Mouse (Mus musculus) hindbrain, embryonic 12.5 days (tissue): ENCODE data around the gene Gpr3. TPM values are rescaled to one million over a fixed set of nuclear protein-coding genes. Genes with fewer than 3 reads are reported as not detected.

Experiments used
- ATAC-seq: fragments of 200-750 bp; cut with Nextera tagmentation; 2 replicates; pipeline ENCODE4 v1.8.0; 2017; ENCODE audit warnings: moderate TSS enrichment; ENCODE audit not compliant: low FRiP score
- H3K27ac ChIP-seq: fragments of 300-500 bp; sonication (generic); 2 replicates; pipeline ENCODE4 v1.5.1; 2016; ENCODE audit warnings: mild to moderate bottlenecking
- H3K27me3 ChIP-seq: fragments of 300-500 bp; sonication (generic); 2 replicates; pipeline ENCODE4 v1.6.1; 2016; ENCODE audit warnings: mild to moderate bottlenecking
- H3K36me3 ChIP-seq: fragments of 300-500 bp; sonication (generic); 2 replicates; pipeline ENCODE4 v1.6.1; 2016; ENCODE audit warnings: mild to moderate bottlenecking
- H3K4me1 ChIP-seq: fragments of 300-500 bp; sonication (generic); 2 replicates; pipeline ENCODE4 v1.6.1; 2016
- H3K4me2 ChIP-seq: fragments of 300-500 bp; sonication (generic); replicated peaks from 2 replicates; pipeline ENCODE4 v1.6.1; 2016; ENCODE audit warnings: mild to moderate bottlenecking
- H3K4me3 ChIP-seq: fragments of 300-500 bp; sonication (generic); 2 replicates; pipeline ENCODE4 v1.5.1; 2016; ENCODE audit warnings: mild to moderate bottlenecking
- H3K9ac ChIP-seq: fragments of 300-500 bp; sonication (generic); 2 replicates; pipeline ENCODE4 v1.6.1; 2016; ENCODE audit warnings: mild to moderate bottlenecking, moderate library complexity
- H3K9me3 ChIP-seq: fragments of 300-500 bp; sonication (generic); replicated peaks from 2 replicates; pipeline ENCODE4 v1.6.1; 2016; ENCODE audit warnings: mild to moderate bottlenecking
- WGBS: fragments of 180-500 bp; shearing (Covaris S2); methylation state at CpG from one replicate; pipeline ENCODE4 v1.1.7; 2016; 5-methylcytosine and 5-hydroxymethylcytosine counted together
- polyA plus RNA-seq: library from polyadenylated mRNA; unstranded; fragments of >200 nt; fragmentation: Nextera tagmentation; extraction: Ambion mirVana; gene quantifications from 2 replicates; pipeline ENCODE4 v1.2.1, GENCODE M21; 2016

Gene Gpr3
- polyA plus RNA-seq, 1 experiment from 2014 or later = 0.08 TPM

DNA sequence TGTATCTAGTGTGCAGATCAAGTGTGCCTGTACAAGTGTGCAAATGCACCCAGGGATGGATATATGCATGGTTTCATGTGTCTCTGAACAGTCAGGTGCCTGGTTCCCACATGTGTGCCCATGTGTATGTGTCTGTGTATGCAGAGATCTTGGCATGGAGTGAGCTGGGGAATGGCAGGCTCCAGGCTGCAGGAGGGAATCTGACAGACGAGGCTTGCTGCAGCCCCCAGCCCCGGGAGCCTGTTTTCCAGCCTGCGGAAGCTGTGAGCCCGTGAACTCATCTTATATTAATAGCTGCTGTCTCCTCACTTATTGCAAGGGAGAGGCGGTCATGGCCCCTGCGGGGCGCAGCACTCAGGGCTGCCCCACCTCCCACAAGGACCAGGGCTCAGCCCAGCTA is 8.0 kb downstream of the Gpr3 start:
- Histone ChIP-seq H3K27ac (peak overlapping the region; percentile 49; the same call in 1 of the 2 replicates), H3K4me1 (peaks cover 39% of the 10 kb centered on the region), H3K4me2 (no peak overlapping the region), H3K9ac (no peak overlapping the region), H3K9me3 (no peaks in the 10 kb centered on the region), H3K36me3 (no peaks in the 10 kb centered on the region), H3K4me3 (no peak overlapping the region), H3K27me3 (peaks cover 11% of the 10 kb centered on the region; the same call in 1 of the 2 replicates)
- ATAC-seq = no peak
- 49% methylated on average over 7 of the region's 7 CpGs for WGBS

DNA sequence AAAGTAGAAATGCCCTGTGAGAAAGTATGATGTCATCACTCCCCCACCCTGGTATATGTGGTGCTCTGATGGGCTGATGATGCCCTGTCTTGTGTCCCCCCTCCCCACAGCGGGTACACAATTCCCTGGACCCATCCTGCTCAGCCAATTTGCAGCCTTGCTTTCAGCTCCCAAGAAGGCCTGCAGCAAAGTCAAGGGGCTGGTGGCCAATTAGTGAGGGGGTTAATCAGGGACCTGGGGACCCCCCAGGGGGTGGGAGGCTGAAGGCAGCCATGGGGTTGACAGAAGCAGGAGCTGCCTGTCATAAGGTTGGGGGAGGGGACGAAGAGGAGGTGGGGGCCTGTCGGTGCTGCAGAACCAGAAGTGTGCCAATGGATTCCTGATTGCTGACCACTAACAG is 8.7 kb downstream of the Gpr3 start:
- ATAC-seq = no peak
- no peak overlapping the region for H3K4me2 ChIP-seq
- no peak overlapping the region for H3K9ac ChIP-seq
- no peaks in the 10 kb centered on the region for H3K36me3 ChIP-seq
- peaks cover 42% of the 10 kb centered on the region for H3K4me1 ChIP-seq
- no peaks in the 10 kb centered on the region for H3K9me3 ChIP-seq
- WGBS = 68% methylated on average over 3 of the region's 3 CpGs
- 0 out of 2 replicates have a peak overlapping the region, but pooled peaks have one; percentile 12 for H3K27ac ChIP-seq
- no peak overlapping the region for H3K4me3 ChIP-seq
- peaks cover 7% of the 10 kb centered on the region; the same call in 1 of the 2 replicates for H3K27me3 ChIP-seq

DNA sequence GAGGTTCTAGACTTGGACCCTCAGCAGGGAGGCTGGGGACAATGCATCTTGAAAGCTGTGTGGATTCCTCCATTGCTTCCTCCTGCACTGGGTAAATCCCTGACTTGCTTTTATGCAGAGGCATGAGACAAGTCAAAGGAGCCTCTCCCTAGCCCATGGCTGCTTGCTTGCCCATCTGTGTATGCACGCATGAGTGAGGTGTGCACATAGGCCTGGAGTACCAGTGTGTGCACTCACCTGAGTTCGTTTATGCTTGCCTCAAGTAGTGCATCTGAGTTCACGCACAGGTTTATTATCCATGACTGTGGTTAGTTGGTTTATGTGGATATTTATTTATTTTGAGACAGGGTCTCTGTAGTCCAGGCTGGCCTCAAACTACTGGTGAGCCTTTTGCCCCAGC is 10.1 kb downstream of the Gpr3 start:
- 0 out of 2 replicates have a peak, but pooled peaks cover 3% of the 10 kb centered on the region for H3K27me3 ChIP-seq
- WGBS = 92% methylated on average over 3 of the region's 3 CpGs
- H3K9ac ChIP-seq = no peak overlapping the region
- ATAC-seq = no peak
- no peaks in the 10 kb centered on the region for H3K9me3 ChIP-seq
- H3K4me2 ChIP-seq = no peak overlapping the region
- H3K27ac ChIP-seq = no peak overlapping the region
- no peaks in the 10 kb centered on the region for H3K36me3 ChIP-seq
- H3K4me3 ChIP-seq = no peak overlapping the region
- peaks cover 56% of the 10 kb centered on the region for H3K4me1 ChIP-seq

DNA sequence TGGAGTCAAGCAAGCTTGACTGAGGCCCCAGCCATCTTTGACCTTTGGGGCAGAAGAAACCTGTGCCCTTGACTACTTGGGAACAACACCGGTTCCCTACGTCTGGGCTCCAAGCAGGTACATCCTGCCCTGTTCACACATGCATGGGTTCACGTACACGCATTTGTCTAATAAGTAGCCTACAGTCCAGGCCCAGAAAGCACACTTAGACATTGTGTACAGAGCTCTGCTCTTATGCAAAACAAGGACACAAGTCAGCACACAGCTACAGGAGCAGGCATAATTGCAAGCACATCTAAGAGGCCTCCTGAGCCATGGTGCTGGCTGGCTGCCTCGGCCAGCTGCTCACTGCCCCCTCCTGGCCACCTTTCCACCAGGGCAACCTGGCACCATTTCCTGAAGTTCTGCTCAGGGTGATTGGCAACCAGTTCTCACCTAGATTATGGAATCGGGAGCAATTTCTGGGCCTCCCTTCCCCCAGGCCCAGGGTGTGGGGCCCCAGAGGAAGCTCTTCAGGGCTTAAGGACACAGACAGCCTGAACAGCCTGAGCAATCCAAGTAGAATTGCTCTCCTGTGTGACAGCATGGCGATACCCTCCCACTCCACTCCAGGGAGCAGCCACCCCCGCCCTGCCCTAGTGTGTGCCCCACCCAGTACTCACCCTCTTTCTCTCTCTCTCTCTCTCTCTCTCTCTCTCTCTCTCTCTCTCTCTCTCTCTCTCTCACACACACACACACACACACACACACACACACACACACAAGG is 11.1 kb downstream of the Gpr3 start:
- Histone ChIP-seq H3K27ac (peak overlapping the region; percentile 48; the same call in 1 of the 2 replicates), H3K27me3 (0 out of 2 replicates have a peak, but pooled peaks cover 3% of the 10 kb centered on the region), H3K9ac (no peak overlapping the region), H3K4me2 (no peak overlapping the region), H3K4me3 (no peak overlapping the region), H3K9me3 (no peaks in the 10 kb centered on the region), H3K4me1 (peaks cover 66% of the 10 kb centered on the region), H3K36me3 (peaks cover 3% of the 10 kb centered on the region; the same call in 1 of the 2 replicates)
- WGBS = 78% methylated on average over 7 of the region's 8 CpGs
- no peak for ATAC-seq

DNA sequence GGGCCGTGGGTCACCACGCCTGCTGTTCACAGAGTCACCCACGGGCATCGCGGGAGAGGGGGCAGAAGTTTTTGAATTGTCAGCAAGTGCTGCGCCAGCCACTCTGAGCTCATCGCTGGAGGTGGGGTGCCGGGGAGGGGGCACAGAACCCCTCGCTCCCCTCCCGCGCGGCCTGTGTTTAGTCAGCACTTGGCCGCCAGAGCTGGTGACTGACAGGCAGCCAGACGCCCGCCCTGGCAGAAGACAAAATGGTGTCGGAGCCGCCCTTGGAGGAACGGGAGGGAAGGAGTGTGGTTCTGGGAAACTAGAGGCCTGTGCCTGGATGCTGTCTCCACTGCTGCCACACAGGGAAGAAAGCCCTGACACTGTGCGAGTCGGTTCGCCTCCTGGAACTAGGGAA is 12.0 kb downstream of the Gpr3 start:
- Histone ChIP-seq H3K36me3 (peaks cover 10% of the 10 kb centered on the region; the same call in 1 of the 2 replicates), H3K27me3 (0 out of 2 replicates have a peak, but pooled peaks cover 3% of the 10 kb centered on the region), H3K9me3 (no peaks in the 10 kb centered on the region), H3K4me2 (peak overlapping the region; percentile 9; the same call in 1 of the 2 replicates), H3K4me1 (peaks cover 71% of the 10 kb centered on the region), H3K4me3 (no peak overlapping the region), H3K27ac (peak overlapping the region; percentile 48), H3K9ac (peak overlapping the region; percentile 24)
- no peak for ATAC-seq
- 40% methylated on average over 21 of the region's 21 CpGs for WGBS

DNA sequence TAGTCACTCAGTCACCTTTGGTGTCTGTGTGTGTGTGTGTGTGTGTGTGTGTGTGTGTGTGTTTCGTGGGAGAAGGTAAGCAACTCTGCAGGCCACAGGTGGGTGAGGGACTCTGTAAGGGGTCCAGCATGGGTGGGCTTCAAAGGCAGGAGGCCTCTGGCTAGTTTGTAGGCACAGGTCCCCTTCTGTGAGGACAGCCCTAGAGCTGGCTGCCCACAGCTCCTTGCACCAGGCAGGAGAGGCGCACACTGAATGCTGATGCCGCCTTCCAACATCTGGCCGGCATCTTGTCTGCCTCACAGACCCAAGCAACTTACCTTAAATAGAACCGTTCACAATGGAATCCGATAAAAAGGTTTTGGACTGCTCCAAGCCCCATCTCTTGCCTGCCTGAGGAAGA is 12.6 kb downstream of the Gpr3 start:
- Histone ChIP-seq H3K9ac (no peak overlapping the region; the same call in 1 of the 2 replicates), H3K27ac (peak overlapping the region; percentile 48), H3K27me3 (0 out of 2 replicates have a peak, but pooled peaks cover 3% of the 10 kb centered on the region), H3K4me2 (no peak overlapping the region), H3K36me3 (peaks cover 12% of the 10 kb centered on the region), H3K9me3 (no peaks in the 10 kb centered on the region), H3K4me3 (no peak overlapping the region), H3K4me1 (peaks cover 67% of the 10 kb centered on the region)
- 68% methylated on average over 6 of the region's 6 CpGs for WGBS
- no peak for ATAC-seq

DNA sequence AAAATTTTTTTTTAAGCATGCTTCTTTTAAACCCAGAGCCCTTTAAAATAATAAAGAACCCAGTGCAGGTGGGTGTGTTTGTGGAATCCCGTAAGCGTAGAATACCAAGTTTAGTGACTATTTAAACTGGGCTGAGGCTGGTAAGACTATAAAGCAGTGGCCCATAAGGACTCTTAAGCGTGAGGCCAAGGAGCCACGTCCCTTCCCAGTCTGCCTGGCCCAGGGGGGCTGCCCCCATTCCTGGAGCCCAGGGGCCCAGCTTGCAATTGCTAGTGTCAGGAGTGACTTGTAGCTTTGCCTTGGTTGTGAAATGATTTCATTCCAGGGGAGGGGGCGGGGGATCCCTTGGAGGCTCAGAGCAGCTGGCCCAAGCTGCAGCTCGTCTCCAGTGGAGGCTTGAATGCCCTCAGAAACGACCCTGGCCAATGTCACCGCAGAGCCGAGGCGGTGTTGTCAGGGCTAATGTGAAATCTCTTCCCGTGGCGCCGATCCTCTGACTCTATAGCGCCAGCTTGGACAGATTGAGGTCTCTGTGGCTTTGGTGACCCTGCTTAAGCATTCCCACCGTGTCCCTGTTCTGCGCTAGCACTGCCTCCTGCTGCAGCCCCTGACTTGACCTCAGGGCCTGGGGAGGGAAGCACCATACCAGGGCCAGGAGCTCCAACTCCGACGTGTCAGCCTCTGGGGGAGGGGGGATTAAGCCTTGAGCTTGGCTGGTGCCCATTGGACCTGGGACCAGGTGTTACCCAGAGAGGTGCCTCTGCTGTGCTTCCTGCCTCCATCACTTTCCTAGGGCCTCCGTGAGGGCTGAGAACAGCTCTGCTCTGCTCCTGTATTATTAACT is 13.8 kb downstream of the Gpr3 start:
- ATAC-seq = no peak
- no peak overlapping the region for H3K4me3 ChIP-seq
- 15% methylated on average over 19 of the region's 19 CpGs for WGBS
- no peak overlapping the region for H3K4me2 ChIP-seq
- peaks cover 23% of the 10 kb centered on the region for H3K36me3 ChIP-seq
- H3K27ac ChIP-seq = peak overlapping the region; percentile 76
- no peak overlapping the region for H3K9ac ChIP-seq
- H3K27me3 ChIP-seq = 0 out of 2 replicates have a peak, but pooled peaks cover 3% of the 10 kb centered on the region
- no peaks in the 10 kb centered on the region for H3K9me3 ChIP-seq
- H3K4me1 ChIP-seq = peaks cover 57% of the 10 kb centered on the region

DNA sequence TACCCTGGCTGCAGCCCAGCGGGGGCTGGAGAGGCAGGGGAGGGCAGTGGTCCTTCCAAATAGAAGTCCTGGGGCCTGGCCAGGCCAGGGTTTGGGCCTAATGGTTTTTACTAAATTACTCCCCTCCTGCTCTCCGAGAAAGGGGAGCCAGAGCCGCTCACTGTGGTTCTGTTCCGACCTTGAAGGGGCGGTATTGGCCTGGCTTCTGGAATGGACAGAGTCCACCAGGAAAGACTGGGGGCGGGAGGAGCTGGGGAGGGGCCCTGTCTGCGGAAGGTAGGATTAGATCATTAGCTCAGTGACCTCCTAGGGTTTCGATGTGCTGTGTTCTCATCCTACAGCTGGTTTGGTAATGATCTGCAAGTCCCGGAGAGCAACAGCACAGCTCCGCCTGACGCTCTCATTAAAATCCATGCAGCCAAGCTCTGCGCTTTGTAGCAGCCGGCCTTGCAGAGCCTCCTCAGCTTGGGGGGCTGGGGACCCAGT is 14.5 kb downstream of the Gpr3 start:
- WGBS = 19% methylated on average over 13 of the region's 13 CpGs
- peak overlapping the region; percentile 2; the same call in 1 of the 2 replicates for H3K4me2 ChIP-seq

DNA sequence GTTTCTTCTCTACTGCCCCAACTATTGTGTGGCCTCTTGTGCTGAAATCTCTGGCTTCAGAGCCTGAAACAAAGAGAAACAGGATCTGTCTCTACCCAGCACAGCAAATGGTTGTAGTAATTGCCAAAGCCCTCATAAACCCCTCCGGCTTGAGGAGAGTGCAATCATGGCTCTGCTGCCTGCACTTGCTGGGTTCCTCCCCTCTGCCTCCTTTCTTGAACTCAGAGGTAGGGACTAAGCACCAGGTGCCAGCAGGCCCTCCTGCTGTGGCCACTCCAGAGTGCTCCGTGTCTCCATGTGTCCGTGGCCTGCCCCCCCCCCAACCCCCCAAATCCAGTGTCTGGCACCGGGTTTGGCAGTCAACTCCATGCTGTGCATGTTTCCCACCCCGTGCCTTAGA is 15.0 kb downstream of the Gpr3 start:
- 0 out of 2 replicates have a peak, but pooled peaks cover 3% of the 10 kb centered on the region for H3K27me3 ChIP-seq
- H3K27ac ChIP-seq = peak overlapping the region; percentile 76
- H3K36me3 ChIP-seq = peaks cover 35% of the 10 kb centered on the region
- ATAC-seq = peak; percentile 18; the same call in 1 of the 2 replicates
- WGBS = 15% methylated on average over 5 of the region's 5 CpGs
- no peaks in the 10 kb centered on the region for H3K9me3 ChIP-seq
- H3K4me3 ChIP-seq = no peak overlapping the region
- 0 out of 2 replicates have a peak overlapping the region, but pooled peaks have one; percentile 2 for H3K4me2 ChIP-seq
- peak overlapping the region; percentile 36 for H3K9ac ChIP-seq
- H3K4me1 ChIP-seq = peaks cover 55% of the 10 kb centered on the region

More for the DNA sequence above, 14.5 kb downstream of the Gpr3 start:
- Histone ChIP-seq H3K4me3 (no peak overlapping the region), H3K4me1 (peaks cover 55% of the 10 kb centered on the region), H3K36me3 (peaks cover 30% of the 10 kb centered on the region), H3K27ac (peak overlapping the region; percentile 76), H3K9me3 (no peaks in the 10 kb centered on the region), H3K27me3 (0 out of 2 replicates have a peak, but pooled peaks cover 3% of the 10 kb centered on the region), H3K9ac (no peak overlapping the region)
- ATAC-seq = peak; percentile 16; the same call in 1 of the 2 replicates

DNA sequence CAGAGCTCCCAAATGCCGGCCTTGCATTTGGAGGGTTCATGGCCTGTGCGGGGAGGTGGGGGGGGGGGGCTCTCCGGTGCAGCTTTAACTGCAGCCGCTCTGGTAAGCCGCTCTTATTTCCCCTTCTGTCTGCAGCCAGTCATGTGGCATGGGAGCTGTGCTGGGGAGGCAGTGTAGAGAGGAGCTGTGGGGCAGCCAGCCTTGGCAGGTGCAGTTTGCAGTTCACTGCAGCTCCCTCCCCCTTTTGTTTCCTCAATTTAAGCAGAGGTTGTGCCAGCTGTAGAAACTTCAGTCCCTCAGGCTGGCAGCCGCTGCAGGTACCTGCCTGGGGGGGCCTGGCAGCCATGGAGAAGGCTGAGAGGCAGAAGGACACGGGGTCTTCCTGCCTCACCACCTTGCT is 15.5 kb downstream of the Gpr3 start:
- peak overlapping the region; percentile 36 for H3K9ac ChIP-seq
- no peak for ATAC-seq
- H3K36me3 ChIP-seq = peaks cover 38% of the 10 kb centered on the region
- H3K4me2 ChIP-seq = no peak overlapping the region
- no peaks in the 10 kb centered on the region for H3K9me3 ChIP-seq
- H3K27me3 ChIP-seq = 0 out of 2 replicates have a peak, but pooled peaks cover 3% of the 10 kb centered on the region
- peak overlapping the region; percentile 76 for H3K27ac ChIP-seq
- peaks cover 55% of the 10 kb centered on the region for H3K4me1 ChIP-seq
- WGBS = 37% methylated on average over 7 of the region's 7 CpGs
- H3K4me3 ChIP-seq = no peak overlapping the region

DNA sequence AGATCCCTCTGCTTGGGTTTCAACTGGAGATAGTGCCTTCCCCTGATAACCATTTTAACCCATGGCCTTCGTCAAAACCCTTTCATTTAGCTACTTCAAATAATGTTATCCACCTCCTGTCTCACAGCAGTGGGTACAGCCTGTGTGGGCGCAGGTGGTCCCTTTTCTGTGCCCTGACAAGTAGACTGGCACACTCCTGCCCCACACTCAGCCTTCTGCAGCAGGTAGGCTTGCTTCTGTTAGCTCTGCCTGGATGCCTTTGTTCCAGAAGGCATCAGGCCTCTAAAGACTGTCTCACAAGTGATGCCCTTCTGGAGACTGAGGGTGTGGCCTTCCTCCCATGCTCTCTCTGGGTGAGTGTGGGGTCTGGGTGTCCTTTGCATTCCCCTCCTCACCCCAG is 16.2 kb downstream of the Gpr3 start:
- H3K4me3 ChIP-seq = no peak overlapping the region
- no peak overlapping the region for H3K4me2 ChIP-seq
- H3K36me3 ChIP-seq = peaks cover 46% of the 10 kb centered on the region
- no peak overlapping the region for H3K9ac ChIP-seq
- H3K4me1 ChIP-seq = peaks cover 52% of the 10 kb centered on the region
- no peaks in the 10 kb centered on the region for H3K9me3 ChIP-seq
- 0 out of 2 replicates have a peak, but pooled peaks cover 3% of the 10 kb centered on the region for H3K27me3 ChIP-seq
- no peak overlapping the region for H3K27ac ChIP-seq
- WGBS = 90% methylated on average over 2 of the region's 2 CpGs
- ATAC-seq = no peak

DNA sequence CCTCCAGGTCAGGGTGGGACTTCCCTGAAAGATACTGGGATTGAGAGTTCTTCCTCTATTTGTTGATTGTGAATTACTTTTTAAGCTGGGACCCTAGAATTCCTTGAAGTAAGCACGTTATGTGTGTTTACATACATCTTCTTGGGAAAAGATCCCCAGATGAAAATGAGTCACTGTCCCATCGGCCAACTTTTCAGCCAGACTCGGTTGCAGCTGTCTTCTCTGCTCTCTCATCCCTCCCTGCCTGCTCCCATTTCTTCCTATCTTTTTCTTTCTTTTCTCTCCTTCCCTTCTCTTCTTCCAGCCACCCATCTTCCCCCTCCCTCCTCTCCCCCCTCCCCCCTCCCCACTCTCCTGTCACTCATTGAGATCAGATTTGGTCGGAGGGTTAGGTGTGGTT is 17.3 kb downstream of the Gpr3 start:
- H3K4me3 ChIP-seq = no peak overlapping the region
- H3K9ac ChIP-seq = no peak overlapping the region
- no peak overlapping the region for H3K4me2 ChIP-seq
- 86% methylated on average over 4 of the region's 4 CpGs for WGBS
- H3K4me1 ChIP-seq = peaks cover 41% of the 10 kb centered on the region
- no peak overlapping the region for H3K27ac ChIP-seq
- no peak for ATAC-seq
- peaks cover 55% of the 10 kb centered on the region for H3K36me3 ChIP-seq
- H3K27me3 ChIP-seq = 0 out of 2 replicates have a peak, but pooled peaks cover 3% of the 10 kb centered on the region
- no peaks in the 10 kb centered on the region for H3K9me3 ChIP-seq
